Mouse (Mus musculus): ENCODE measurements at regions not wholly inside any gene's neighbourhood (a gene's known extent, or its start where the extent isn't known, plus 50 kb on each side); places are given as distances from the start of the nearest gene placed in this dataset.

GRCm38 (mm10) chr16:73765184-73765583 is 646.4 kb downstream of the Robo2 start:
- no peak for TF ChIP-seq MEF2A (IDR thresholded peaks at IDR 0.05; ENCODE audit: extremely low read depth, insufficient replicate concordance, low read depth, low read length, poor library complexity, severe bottlenecking)
- no peak for TF ChIP-seq ZMIZ1 (IDR thresholded peaks at IDR 0.05; ENCODE audit: low read depth, low read length)
- TF ChIP-seq ZKSCAN1 (IDR thresholded peaks at IDR 0.05; ENCODE audit: low read depth, low read length), result no peak
- TF ChIP-seq CTCF (IDR thresholded peaks at IDR 0.05 in 2 of 3, conservative IDR thresholded peaks at IDR 0.05 in 1 of 3; ENCODE audit: control insufficient read depth in 1 of 3, insufficient read depth in 1 of 3, low read depth in 2 of 3, low read length in 3 of 3, poor library complexity in 1 of 3, severe bottlenecking in 1 of 3), result no peak
- TF ChIP-seq EP300 (IDR thresholded peaks at IDR 0.05; ENCODE audit: low read depth in 1 of 2, low read length in 2 of 2), result no peak
- peak; percentile 50; the same call in 1 of the 2 replicates for TF ChIP-seq MAFK (IDR thresholded peaks at IDR 0.05; ENCODE audit: borderline replicate concordance, low read depth, low read length)
- TF ChIP-seq MAX (IDR thresholded peaks at IDR 0.05; ENCODE audit: low read length), result no peak
- TF ChIP-seq USF1 (IDR thresholded peaks at IDR 0.05; ENCODE audit: low read depth, low read length), result no peak
- TF ChIP-seq E2F4 (IDR thresholded peaks at IDR 0.05; ENCODE audit: borderline replicate concordance, low read depth, low read length), result no peak
- TF ChIP-seq KAT2A (conservative IDR thresholded peaks at IDR 0.05; ENCODE audit: low read depth, low read length), result no peak
- TF ChIP-seq GABPA (IDR thresholded peaks at IDR 0.05; ENCODE audit: low read depth, low read length), result no peak
- no peak for TF ChIP-seq POLR2A (IDR thresholded peaks at IDR 0.05; ENCODE audit: control insufficient read depth in 1 of 2, insufficient read depth in 1 of 2, low read depth in 1 of 2, low read length in 2 of 2, poor library complexity in 1 of 2)
- no peak for TF ChIP-seq SMC3 (IDR thresholded peaks at IDR 0.05; ENCODE audit: low read depth, low read length)
- TF ChIP-seq POLR2AphosphoS2 (IDR thresholded peaks at IDR 0.05; ENCODE audit: low read length), result no peak

All from MEL (cell line).